In the genomic region with DNA sequence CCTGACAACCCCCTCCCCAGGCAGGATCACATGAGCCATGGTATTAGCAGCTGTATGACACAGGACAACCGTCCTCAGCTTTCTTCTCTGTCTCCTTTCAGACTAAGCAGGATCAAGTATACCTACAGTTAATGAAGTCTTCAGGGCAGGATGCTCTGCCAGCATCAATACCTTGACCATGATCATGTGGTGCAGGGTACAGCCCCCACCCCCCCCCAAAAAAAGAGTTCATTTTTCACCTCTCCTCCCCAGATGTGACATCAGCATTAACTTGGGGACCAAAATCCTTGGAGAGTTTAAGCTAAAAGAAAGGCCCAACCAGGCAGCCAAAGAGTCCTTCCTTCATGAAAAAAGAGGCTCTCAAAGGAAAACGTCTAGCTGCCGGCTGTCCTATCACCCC, we compare ENCODE assay signal across 15 mouse cellular contexts. TPM values are rescaled to one million over a fixed set of nuclear protein-coding genes. Genes with fewer than 3 reads are reported as not detected.
A peak's percentile ranks its signal among the peaks of the same experiment; 100 is the strongest.
DNase-seq lines count a peak whose midpoint lies in the region; ATAC-seq and TF ChIP-seq lines count a peak whose summit lies in the region.
"Had no signal": no experiment of that assay in that cellular context is flagged by ENCODE, and none has a peak within 500 bp of the region (broad histone marks: within the 10 kb centered on the region; RNA-seq: fewer than 3 reads in every experiment).

No protein-coding gene starts in this region.

- no peak overlapping the region for H3K4me3 ChIP-seq in embryonic facial prominence, embryonic 12.5 days
- H3K4me3 ChIP-seq in embryonic facial prominence, embryonic 10.5 days, result no peak overlapping the region
- no peak overlapping the region for H3K4me3 ChIP-seq in neural tube, embryonic 12.5 days
- no peak overlapping the region for H3K4me3 ChIP-seq in hindbrain, postnatal 0 days (ENCODE audit: low read length)
- H3K4me3 ChIP-seq in neural tube, embryonic 13.5 days, result peak overlapping the region; percentile 95
- H3K4me3 ChIP-seq: myocyte had no signal

- H3K36me3 ChIP-seq in embryonic facial prominence, embryonic 12.5 days, result no peaks in the 10 kb centered on the region
- no peaks in the 10 kb centered on the region for H3K36me3 ChIP-seq in embryonic facial prominence, embryonic 10.5 days (replicated peaks)
- no peaks in the 10 kb centered on the region for H3K36me3 ChIP-seq in neural tube, embryonic 12.5 days
- no peaks in the 10 kb centered on the region for H3K36me3 ChIP-seq in hindbrain, postnatal 0 days (ENCODE audit: insufficient read depth, low read length)
- no peaks in the 10 kb centered on the region for H3K36me3 ChIP-seq in neural tube, embryonic 13.5 days

- peaks cover 74% of the 10 kb centered on the region for H3K4me1 ChIP-seq in embryonic facial prominence, embryonic 12.5 days
- peaks cover 88% of the 10 kb centered on the region for H3K4me1 ChIP-seq in embryonic facial prominence, embryonic 10.5 days
- peaks cover 66% of the 10 kb centered on the region for H3K4me1 ChIP-seq in neural tube, embryonic 12.5 days
- H3K4me1 ChIP-seq in hindbrain, postnatal 0 days (ENCODE audit: insufficient read depth, low read length), result 0 out of 2 replicates have a peak, but pooled peaks cover 5% of the 10 kb centered on the region
- peaks cover 88% of the 10 kb centered on the region for H3K4me1 ChIP-seq in neural tube, embryonic 13.5 days (replicated peaks)

- WGBS in embryonic facial prominence, embryonic 12.5 days, result 40% methylated on average over 3 of the region's 3 CpGs
- 58% methylated on average over 3 of the region's 3 CpGs for WGBS in embryonic facial prominence, embryonic 10.5 days
- WGBS in neural tube, embryonic 12.5 days, result 37% methylated on average over 3 of the region's 3 CpGs
- 33% methylated on average over 3 of the region's 3 CpGs for WGBS in hindbrain, postnatal 0 days
- 20% methylated on average over 3 of the region's 3 CpGs for WGBS in neural tube, embryonic 13.5 days

- no peaks in the 10 kb centered on the region for H3K9me3 ChIP-seq in embryonic facial prominence, embryonic 12.5 days
- H3K9me3 ChIP-seq in embryonic facial prominence, embryonic 10.5 days, result no peaks in the 10 kb centered on the region
- no peaks in the 10 kb centered on the region for H3K9me3 ChIP-seq in neural tube, embryonic 12.5 days
- H3K9me3 ChIP-seq in hindbrain, postnatal 0 days (ENCODE audit: low read length), result no peaks in the 10 kb centered on the region
- no peaks in the 10 kb centered on the region for H3K9me3 ChIP-seq in neural tube, embryonic 13.5 days

- no peak for DNase-seq in embryonic facial prominence, embryonic 10.5 days (ENCODE audit: low spot score)
- no peak for DNase-seq in neural tube, embryonic 10.5 days (ENCODE audit: extremely low spot score, low spot score)
- no peak for DNase-seq in hindbrain, postnatal 0 days (ENCODE audit: low spot score)
- DNase-seq in embryo, embryonic 9.5 days (ENCODE audit: extremely low spot score), result no peak
- no peak for DNase-seq in embryo, embryonic 11 days
- DNase-seq: adrenal gland, postnatal 14 days; gastrocnemius, postnatal 10 days; kidney, postnatal 4 days; thymus, adult 18-20 months had no signal

- H3K4me2 ChIP-seq in embryonic facial prominence, embryonic 12.5 days (replicated peaks), result peak overlapping the region; percentile 66; the same call in 1 of the 2 replicates
- peak overlapping the region; percentile 81 for H3K4me2 ChIP-seq in neural tube, embryonic 12.5 days (replicated peaks)
- peak overlapping the region; percentile 32 for H3K4me2 ChIP-seq in hindbrain, postnatal 0 days (ENCODE audit: low read depth, low read length)
- peak overlapping the region; percentile 87 for H3K4me2 ChIP-seq in neural tube, embryonic 13.5 days
- H3K4me2 ChIP-seq: heart, embryonic 11.5 days had no signal

- no peak for ATAC-seq in embryonic facial prominence, embryonic 12.5 days (ENCODE audit: insufficient number of reproducible peaks, insufficient read depth, low FRiP score, low TSS enrichment)
- no peak for ATAC-seq in neural tube, embryonic 12.5 days (ENCODE audit: low FRiP score, low read depth)
- ATAC-seq in hindbrain, postnatal 0 days, result no peak
- ATAC-seq in neural tube, embryonic 13.5 days (ENCODE audit: low read depth), result no peak

- no peak overlapping the region; the same call in 1 of the 2 replicates for H3K9ac ChIP-seq in embryonic facial prominence, embryonic 12.5 days
- no peak overlapping the region for H3K9ac ChIP-seq in neural tube, embryonic 12.5 days
- H3K9ac ChIP-seq in hindbrain, postnatal 0 days (replicated peaks; ENCODE audit: low read length), result 0 out of 2 replicates have a peak overlapping the region, but pooled peaks have one; percentile 7
- peak overlapping the region; percentile 68 for H3K9ac ChIP-seq in neural tube, embryonic 13.5 days

- no peak overlapping the region for H3K27ac ChIP-seq in embryonic facial prominence, embryonic 12.5 days
- H3K27ac ChIP-seq in embryonic facial prominence, embryonic 10.5 days (replicated peaks), result no peak overlapping the region
- no peak overlapping the region for H3K27ac ChIP-seq in neural tube, embryonic 12.5 days
- no peak overlapping the region for H3K27ac ChIP-seq in hindbrain, postnatal 0 days
- H3K27ac ChIP-seq in neural tube, embryonic 13.5 days (replicated peaks), result peak overlapping the region; percentile 64
- H3K27ac ChIP-seq: macrophage had no signal

- no peaks in the 10 kb centered on the region for H3K27me3 ChIP-seq in embryonic facial prominence, embryonic 12.5 days
- peaks cover 69% of the 10 kb centered on the region for H3K27me3 ChIP-seq in embryonic facial prominence, embryonic 10.5 days (replicated peaks; ENCODE audit: low read depth, poor library complexity, severe bottlenecking)
- H3K27me3 ChIP-seq in neural tube, embryonic 12.5 days (replicated peaks), result peaks cover 7% of the 10 kb centered on the region
- H3K27me3 ChIP-seq in hindbrain, postnatal 0 days (ENCODE audit: insufficient read depth, low read length), result peaks cover 4% of the 10 kb centered on the region; the same call in 1 of the 2 replicates
- H3K27me3 ChIP-seq in neural tube, embryonic 13.5 days, result peaks cover 6% of the 10 kb centered on the region; the same call in 1 of the 2 replicates

- no peak for TF ChIP-seq CTCF in hindbrain, postnatal 0 days (IDR thresholded peaks at IDR 0.05; ENCODE audit: low read depth)

RNA-seq across cellular contexts. Expression of gene Bcl11b, which starts 6.2 kb away (rescaled TPM):
- polyA plus RNA-seq in embryonic facial prominence, embryonic 12.5 days (2016; fragmentation: Nextera tagmentation; extraction: Ambion mirVana), result 39.4 and 41.5 TPM in 2 replicates
- polyA plus RNA-seq in embryonic facial prominence, embryonic 10.5 days (2016; fragmentation: Nextera tagmentation; extraction: Ambion mirVana), result 7.3 and 10.4 TPM in 2 replicates
- polyA plus RNA-seq in neural tube, embryonic 12.5 days (2016; fragmentation: Nextera tagmentation; extraction: Ambion mirVana), result 25.9 and 27.1 TPM in 2 replicates
- total RNA-seq in hindbrain, postnatal 0 days (2014; rRNA removed), result 30.0 and 31.6 TPM in 2 replicates
- polyA plus RNA-seq in hindbrain, postnatal 0 days (2015; fragmentation: Nextera tagmentation; extraction: Ambion mirVana), result 9.8 and 12.0 TPM in 2 replicates
- polyA plus RNA-seq in neural tube, embryonic 13.5 days (2015; fragmentation: Nextera tagmentation; extraction: Ambion mirVana), result 33.5 and 34.9 TPM in 2 replicates
- polyA plus RNA-seq: macrophage, myocyte had no signal

Comparison
In these comparisons a context has a peak if more than half of its experiments do, and no peak if none do; other contexts are left out.
1. H3K9ac ChIP-seq: peak in hindbrain, postnatal 0 days (single experiment) and neural tube, embryonic 13.5 days (single experiment); none in embryonic facial prominence, embryonic 12.5 days (single experiment) and neural tube, embryonic 12.5 days (single experiment).
2. H3K4me2 ChIP-seq: peak in every context shown above with its lines; median percentile 87 in neural tube, embryonic 13.5 days; 81 in neural tube, embryonic 12.5 days; 66 in embryonic facial prominence, embryonic 12.5 days; 32 in hindbrain, postnatal 0 days.